Mouse (Mus musculus) heart, adult 9 months (tissue): Measurements from ENCODE around the gene Clip1.
"Not testable (repeated sequence)": the region's sequence is repeated elsewhere in the genome, so short reads cannot be mapped to it uniquely, and the experiment has no call there.

ENCODE experiments used
- DNase-seq, 2 experiments: peaks; one replicate each; pipeline ENCODE4 v3.0.0; 2022; ENCODE audit warnings: low spot score in 2 of 2

The Clip1 gene

DNA sequence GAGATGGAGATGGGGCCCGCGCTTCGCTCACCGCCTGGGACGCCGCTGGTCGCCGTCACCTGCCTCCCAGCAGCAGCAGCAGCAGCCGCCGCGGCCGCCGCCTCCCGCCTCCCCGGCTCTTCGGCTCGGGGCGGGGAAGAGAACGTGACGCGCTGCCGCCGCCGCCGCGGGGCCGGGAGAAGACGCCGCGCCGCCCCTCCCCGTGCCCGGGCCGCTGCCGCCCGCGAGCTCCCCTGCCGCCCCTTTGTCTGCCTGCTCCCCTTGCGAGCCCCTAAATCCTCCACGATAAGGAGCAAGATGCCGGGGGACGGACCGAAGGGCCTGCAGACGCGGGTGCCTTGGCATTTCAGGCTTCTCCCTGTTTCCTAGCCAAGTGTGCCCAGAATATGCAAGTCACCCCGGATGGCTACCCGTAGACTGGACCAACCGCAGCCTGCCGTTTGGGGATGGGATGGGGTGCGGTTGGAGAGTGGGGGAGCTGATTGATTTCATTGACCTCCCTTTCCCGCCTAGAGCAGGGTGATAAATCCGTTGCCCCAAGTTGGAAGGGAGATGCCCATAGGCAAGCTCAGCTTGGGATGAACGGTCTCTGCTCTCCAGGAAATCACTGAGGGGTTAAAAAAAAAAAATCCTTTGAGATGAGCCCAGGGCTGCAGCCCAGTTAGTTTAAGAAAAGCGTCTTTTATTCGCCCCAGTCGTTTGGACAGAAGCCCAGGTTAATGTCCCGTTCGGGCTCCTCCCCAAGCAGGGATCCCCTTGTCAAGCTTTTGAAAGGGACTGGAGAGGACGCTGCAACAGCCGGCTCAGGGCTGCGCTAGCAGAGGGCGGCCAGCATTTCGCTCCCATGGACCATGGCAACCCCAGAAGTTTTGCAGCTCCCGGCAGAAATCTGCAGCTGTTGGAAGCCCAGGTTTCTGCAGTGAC lies at the start of gene Clip1:
Gene Clip1 (minus strand): TSS at position 398 of the 924 bp plus-strand sequence.
- peak; percentile 64 to 71 for DNase-seq

GRCm38 (mm10) chr5:123730981-123731380 lies 46.6 kb upstream of the Clip1 start:
- no peak for DNase-seq

DNA sequence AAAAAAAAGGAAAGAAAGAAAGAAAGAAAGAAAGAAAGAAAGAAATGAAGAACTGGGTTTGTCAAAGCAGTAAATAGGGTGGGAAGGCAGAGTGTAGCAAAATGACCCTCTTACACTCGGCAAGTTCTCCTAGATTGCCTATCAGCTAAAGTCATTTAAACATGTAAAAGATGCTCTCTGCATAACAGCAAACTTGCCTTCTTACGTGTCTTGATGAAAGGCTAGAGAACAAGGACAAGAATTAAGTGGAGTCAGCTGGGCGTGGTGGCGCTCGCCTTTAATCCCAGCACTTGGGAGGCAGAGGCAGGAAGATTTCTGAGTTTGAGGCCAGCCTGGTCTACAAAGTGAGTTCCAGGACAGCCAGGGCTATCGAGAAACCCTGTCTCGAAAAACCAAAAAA lies 39.4 kb upstream of the Clip1 start:
- not testable (repeated sequence) for DNase-seq

DNA sequence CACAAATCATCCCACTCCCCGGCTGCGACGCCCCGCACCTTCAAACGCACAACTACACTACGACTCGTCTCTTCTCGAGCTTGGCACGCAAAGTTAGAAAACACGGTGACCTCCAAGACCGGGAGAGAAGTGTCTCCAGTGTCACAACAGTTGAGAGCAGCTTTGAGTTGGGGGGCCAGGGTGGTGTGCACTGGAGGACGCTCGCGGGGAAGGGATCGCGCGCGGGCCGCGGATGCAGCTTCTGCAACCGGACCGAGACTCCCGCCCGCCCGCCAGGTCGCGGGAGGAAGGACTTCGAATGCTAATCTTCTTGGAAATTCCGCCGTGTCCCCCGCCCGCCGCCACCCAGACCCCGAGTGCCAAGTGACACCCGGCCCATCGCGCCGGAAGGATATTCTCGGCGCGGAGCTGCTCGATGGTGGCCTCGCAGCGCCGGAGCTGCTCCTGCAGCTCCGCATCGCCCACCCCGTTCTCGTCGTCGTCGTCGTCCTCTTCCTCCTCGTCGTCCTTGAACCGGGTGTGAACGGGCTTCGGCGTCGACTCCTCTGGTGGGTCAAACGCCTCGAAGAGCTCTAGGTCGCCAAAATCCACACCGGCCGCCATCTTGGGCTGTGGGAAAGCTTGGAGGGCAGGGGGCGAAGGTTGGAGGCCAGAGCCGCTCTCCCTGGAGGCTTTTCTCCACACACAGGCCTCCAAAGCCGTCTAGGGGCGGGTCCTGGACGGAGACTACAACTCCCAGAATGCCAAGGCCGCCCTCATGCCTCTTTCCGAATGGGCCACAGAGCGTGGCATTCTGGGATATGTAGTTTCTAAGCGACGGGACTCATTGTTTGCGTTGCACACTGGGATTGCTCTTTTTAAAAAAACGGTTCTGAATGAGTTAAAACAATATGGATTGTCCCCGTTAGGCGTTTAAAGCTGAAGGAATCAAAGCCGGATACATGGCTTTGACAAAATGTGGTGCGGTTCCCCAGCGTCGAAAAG lies 36.2 kb upstream of the Clip1 start, which contains the start of gene Zcchc8:
Gene Zcchc8 (minus strand): TSS at position 773 of the 984 bp plus-strand sequence.
- DNase-seq = peak; percentile 93 to 97

DNA sequence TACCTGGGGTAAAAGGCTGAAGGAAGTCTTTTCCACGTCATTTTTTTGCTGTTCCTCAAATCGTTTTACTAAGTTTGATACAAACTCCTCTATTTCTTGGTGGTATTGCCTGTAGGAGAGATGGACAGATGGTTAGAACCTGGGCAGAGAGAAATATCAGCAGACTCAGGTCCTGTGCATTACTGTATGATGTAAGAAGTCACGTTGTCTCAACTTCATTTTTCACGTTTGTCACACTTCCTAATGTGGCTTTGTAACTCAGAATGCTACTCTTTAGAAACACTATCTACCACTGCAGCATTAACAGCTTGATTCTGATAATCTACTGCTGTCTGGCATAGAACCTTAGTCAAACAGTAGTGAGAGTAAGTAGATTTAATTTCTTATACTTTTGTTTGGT lies 30.2 kb upstream of the Clip1 start:
- DNase-seq = no peak

- DNase-seq = no peak
Observed at GRCm38 (mm10) chr5:123713782-123714181, 29.4 kb upstream of the Clip1 start.

DNA sequence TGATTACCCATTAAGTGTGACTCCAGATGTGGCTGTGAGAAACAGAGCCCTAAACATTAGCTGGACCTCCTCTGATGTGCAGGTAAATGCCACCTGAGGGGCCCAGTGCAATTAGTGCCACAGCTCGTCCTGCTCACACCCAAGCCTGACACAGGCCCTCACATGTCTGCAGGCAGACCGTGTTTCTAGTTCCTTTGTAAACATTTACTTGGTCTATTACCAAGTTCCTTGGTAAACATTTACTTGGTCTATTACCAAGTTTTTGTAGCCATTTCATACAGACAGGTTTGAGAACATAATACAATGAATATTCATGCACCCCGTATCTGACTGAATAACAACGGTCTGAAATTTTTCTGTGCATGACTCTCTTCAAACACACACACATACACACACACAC lies 25.2 kb upstream of the Clip1 start:
- no peak for DNase-seq

DNA sequence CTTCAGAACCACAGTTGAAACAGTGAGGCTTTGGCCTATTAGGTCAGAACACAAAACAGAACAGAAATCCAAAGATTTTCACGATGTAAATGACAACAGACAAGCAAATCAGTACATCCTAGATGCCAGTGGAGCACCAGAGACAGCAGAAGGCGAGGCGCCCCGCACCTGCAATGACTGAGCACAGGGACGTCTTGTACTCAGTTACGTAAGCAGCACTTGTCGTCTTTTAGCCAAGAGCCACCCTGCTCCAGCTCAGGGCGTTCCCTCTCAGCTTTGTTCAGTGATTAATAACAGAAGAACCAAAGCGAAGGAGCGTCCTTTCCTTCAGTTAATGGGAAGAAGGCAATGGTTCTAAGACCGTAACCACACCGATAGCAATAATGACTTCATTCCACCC lies 24.2 kb upstream of the Clip1 start:
- DNase-seq = no peak

DNA sequence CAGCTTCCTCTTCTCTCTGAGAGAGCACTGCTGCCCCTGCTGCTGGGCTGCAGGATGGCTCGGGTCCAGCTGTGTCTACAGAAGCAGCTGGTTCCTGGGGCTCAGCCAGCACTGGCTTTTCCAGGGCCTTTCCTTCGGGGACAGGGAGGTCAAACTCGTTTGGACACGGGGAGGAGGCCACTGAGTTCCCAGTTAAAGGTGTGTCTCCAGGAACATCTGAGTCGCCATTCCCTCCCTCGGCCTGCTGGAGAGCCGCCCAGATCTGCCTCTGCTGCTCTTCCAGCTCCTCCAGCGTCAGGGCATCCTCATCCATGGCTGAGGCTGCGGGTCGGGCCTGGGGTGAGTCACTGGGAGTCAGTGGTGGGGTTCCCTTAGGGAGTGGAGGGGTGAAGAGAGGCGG lies 16.2 kb upstream of the Clip1 start:
- peak; percentile 74 to 81 for DNase-seq

- peak; percentile 50 to 72 for DNase-seq
Observed at GRCm38 (mm10) chr5:123699198-123699597, 14.8 kb upstream of the Clip1 start.

DNA sequence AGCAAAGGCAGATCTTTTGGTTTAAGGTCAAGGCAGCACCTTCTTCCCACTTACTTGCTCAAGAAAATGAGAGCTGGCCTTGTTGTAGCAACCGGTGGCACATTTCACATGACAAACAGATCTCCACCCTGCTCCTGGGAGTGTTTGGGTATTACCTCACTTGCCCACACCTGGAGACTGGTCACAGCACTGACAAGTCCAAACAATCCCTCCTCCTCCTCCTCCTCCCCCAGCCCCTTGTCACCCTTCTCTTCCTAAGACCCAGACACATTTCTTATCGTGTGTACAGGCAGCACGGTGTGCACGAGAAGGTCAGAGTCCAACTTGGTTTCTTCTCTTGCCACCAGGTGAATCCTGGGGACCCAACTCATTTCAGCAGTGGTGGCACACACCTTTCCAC lies 12.5 kb upstream of the Clip1 start:
- no peak for DNase-seq

DNA sequence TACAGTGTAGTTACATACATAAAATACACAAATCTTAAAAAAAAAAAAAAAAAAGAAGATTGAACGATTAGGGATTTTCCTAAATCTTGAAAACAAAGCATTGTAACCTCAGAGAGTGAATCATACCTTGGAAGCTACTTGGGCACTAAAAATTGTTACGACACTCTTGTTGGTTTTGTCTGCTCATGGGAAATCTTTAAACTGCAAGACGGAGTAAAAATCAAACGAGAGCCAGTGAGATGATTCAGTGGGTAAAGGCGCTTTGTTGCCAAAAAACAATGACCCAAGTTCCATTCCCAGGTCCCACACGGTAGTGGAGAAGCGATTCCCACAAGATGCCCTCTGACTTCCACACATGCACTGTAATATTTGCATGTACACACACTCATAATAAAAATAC lies 11.8 kb upstream of the Clip1 start:
- DNase-seq = no peak

- DNase-seq = peak; percentile 69 to 79
Observed at GRCm38 (mm10) chr5:123694468-123694867, 10.1 kb upstream of the Clip1 start.

DNA sequence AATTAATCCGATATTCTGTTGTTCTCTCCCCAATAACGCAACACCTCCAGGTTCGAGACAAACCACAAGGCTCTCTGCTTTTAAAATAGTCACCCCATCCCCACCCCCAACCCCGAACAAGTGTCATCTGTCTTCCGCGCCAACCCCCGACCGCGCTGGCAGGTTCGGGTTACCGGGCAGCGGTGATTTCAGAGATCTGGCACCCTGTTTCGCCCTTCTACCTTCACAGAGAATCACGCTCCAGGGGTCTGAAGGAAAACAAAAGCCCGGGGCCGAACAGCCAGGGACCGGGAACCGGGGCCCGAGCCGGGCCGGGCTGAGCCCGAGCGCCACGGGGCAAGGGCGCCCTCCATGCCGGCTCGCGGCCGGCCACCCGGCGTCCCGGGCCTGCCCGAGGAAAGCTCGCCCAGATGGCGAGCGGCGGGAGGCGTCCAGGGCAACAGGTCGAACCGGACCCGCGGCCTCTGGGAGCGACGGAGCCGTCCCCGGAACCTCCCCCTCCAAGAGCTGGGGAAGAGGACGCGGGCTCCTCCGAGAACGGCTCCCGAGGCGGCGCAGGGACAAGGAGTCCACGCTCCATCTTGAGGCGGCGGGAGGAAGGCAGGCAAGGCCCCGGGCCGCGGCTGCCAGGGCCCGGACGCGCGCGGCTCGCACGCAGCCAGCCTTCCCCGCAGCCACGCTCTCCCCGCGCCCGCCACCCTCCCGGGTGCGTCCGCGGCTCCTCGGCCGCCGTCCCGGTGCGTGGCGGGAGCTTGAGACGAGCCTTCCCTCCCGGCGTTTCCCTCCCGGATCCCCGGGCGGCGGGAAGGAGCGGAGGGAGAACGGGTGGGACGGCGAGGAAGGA lies 819 bp downstream of the Clip1 start:
- DNase-seq = peak; percentile 49 to 53

- DNase-seq = peak; percentile 45 to 47
Observed at GRCm38 (mm10) chr5:123683043-123683376, 1.4 kb downstream of the Clip1 start.

- DNase-seq = no peak
Observed at GRCm38 (mm10) chr5:123682372-123682771, 2.0 kb downstream of the Clip1 start.

DNA sequence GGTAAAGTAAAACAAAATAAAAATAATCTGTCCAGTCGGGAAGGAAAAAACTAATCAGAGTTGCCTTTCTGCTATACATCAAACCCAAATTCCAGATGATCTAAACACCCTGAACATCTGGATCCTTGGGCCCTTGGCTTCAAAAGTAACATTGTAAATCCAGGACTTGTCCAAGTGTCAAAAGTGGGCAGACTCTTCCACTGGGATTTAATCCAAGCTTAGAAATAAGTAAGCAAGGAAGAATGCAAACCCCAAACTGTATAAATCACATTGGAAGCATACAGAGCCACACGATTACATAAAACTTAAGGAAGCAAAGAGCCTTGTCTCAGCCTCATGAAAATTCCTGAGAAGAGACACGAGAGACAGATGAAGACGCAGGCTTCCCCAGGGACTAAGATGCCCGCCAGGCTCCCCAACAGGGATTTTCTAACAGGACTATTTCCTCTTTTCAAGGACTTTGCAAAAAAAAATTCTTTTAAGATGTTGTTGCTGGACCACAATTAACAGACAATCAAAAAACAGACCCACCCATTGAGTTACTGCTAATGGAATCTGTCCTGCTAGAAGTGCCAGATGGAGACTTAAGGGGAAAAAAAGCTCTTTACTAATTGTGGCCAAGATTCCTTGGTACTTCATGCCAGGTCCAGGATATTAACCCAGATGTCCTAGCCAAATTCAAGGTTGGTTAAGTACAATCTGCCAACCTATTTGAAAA lies 4.7 kb downstream of the Clip1 start:
- DNase-seq = peak in 1 of 2 experiments; percentile 39

GRCm38 (mm10) chr5:123679106-123679505 lies 5.3 kb downstream of the Clip1 start:
- no peak for DNase-seq

DNA sequence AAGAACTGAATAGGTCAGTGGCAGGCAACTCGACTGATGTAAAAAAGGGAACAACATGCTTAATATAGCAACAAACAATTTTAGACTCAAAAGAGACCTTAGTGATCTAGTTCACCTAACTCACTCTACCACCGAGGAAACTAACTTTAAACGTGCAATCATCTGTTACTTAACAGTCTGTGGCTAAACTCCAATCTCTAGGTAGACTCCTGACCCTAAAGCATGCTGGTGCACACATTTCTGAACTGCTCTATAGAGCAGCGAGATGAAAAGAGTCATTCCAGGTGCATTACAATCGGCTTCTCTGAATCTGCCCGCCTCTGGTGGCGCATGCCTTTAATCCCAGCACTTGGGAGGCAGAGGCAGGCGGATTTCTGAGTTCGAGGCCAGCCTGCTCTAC lies 8.7 kb downstream of the Clip1 start:
- DNase-seq = no peak

DNA sequence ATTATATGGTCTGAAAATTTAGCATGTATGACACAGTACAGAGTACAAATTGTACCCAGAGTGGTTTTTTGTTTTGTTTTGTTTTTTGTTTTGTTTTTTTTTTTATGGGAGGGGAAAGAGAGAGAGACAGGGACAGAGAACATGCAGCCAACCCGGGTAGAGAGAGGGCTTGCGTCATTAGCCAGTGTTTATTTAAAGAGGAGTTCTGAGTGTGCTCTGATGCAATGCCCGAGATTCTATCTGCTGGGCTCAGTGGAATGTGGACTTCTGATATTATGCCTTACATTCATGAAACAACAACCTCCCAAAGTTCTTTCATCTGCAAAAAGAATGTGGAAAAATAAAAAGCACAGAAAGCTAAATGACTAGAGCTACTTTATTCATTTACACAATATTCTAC lies 9.2 kb downstream of the Clip1 start:
- DNase-seq = no peak

DNA sequence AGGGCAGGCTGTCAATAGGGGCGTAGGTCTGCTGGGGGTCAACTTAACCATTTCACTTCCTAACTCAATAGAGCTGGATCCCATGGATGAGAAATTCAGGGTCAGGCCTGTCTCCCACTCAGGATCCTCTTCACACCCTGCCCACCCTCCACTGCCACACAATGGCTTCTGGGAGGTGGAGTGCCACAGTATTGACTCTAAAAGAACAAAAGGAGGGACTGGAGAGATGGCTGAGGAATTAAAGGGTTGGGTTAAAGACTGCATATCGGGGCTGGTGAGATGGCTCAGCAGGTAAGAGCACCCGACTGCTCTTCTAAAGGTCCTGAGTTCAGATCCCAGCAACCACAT lies 13.0 kb downstream of the Clip1 start:
- no peak for DNase-seq
